25 mouse cellular contexts compared by ENCODE assay signal in genomic region chr11:57918447-57919059, GRCm38 (mm10).
DNase-seq lines count a peak whose midpoint lies in the region; ATAC-seq and TF ChIP-seq lines count a peak whose summit lies in the region.
"Had no signal": no experiment of that assay in that cellular context is flagged by ENCODE, and none has a peak within 500 bp of the region (broad histone marks: within the 10 kb centered on the region; RNA-seq: fewer than 3 reads in every experiment).

No protein-coding gene starts in this region.

- no peak for DNase-seq in heart, embryonic 10.5 days (ENCODE audit: low spot score)
- no peak for DNase-seq in heart, postnatal 14 days
- DNase-seq in R1 (ENCODE audit: low read depth, low spot score) = peak; percentile 78
- DNase-seq in cerebellum, postnatal 25 days = no peak
- DNase-seq in layer of hippocampus, adult 2 months (ENCODE audit: low spot score in 2 of 2) = no peak
- DNase-seq: adrenal gland, postnatal 10 days; cerebellum, adult 11 months; cerebellum, adult 9-10 months; kidney, adult 8-10 months; lung, postnatal 14 days; right cerebral cortex, postnatal 4 days; thymus, postnatal 4 days had no signal

- no peaks in the 10 kb centered on the region for H3K36me3 ChIP-seq in heart, embryonic 10.5 days
- H3K36me3 ChIP-seq in E14TG2a.4 (ENCODE audit: insufficient read depth, low read length) = no peaks in the 10 kb centered on the region
- H3K36me3 ChIP-seq in embryonic facial prominence, embryonic 13.5 days = no peaks in the 10 kb centered on the region
- H3K36me3 ChIP-seq: forebrain, embryonic 10.5 days; forebrain, embryonic 15.5 days; intestine, embryonic 15.5 days; limb, embryonic 12.5 days; liver, embryonic 15.5 days; midbrain, embryonic 10.5 days; midbrain, embryonic 15.5 days had no signal

- H3K4me3 ChIP-seq in heart, embryonic 10.5 days = no peak overlapping the region
- peak overlapping the region; percentile 21 for H3K4me3 ChIP-seq in E14TG2a.4 (replicated peaks; ENCODE audit: low read length)
- H3K4me3 ChIP-seq in embryonic facial prominence, embryonic 13.5 days = no peak overlapping the region
- no peak overlapping the region for H3K4me3 ChIP-seq in layer of hippocampus, adult 2 months
- H3K4me3 ChIP-seq: forebrain, embryonic 10.5 days; forebrain, embryonic 15.5 days; intestine, embryonic 15.5 days; left cerebral cortex, adult 2 months; limb, embryonic 12.5 days; liver, embryonic 15.5 days; midbrain, embryonic 10.5 days; midbrain, embryonic 15.5 days had no signal

- intact Hi-C loops in heart, postnatal 14 days (cut with DNase I) = no loop called here

- no peak overlapping the region for H3K9ac ChIP-seq in embryonic facial prominence, embryonic 13.5 days
- H3K9ac ChIP-seq: forebrain, embryonic 15.5 days; intestine, embryonic 15.5 days; limb, embryonic 12.5 days; liver, embryonic 15.5 days; lung, embryonic 14.5 days; midbrain, embryonic 15.5 days had no signal

- ATAC-seq in embryonic facial prominence, embryonic 13.5 days (ENCODE audit: insufficient number of reproducible peaks, insufficient read depth, low FRiP score, low TSS enrichment, low read depth) = peak; percentile 52; the same call in 1 of the 2 replicates
- ATAC-seq: forebrain, embryonic 15.5 days; hindbrain, postnatal 0 days; intestine, embryonic 15.5 days; midbrain, embryonic 15.5 days had no signal

- H3K27me3 ChIP-seq in heart, embryonic 10.5 days (ENCODE audit: insufficient read depth, poor library complexity, severe bottlenecking) = no peaks in the 10 kb centered on the region
- H3K27me3 ChIP-seq in E14TG2a.4 (ENCODE audit: insufficient read depth, low read length) = no peaks in the 10 kb centered on the region
- H3K27me3 ChIP-seq in embryonic facial prominence, embryonic 13.5 days = no peaks in the 10 kb centered on the region
- H3K27me3 ChIP-seq: forebrain, embryonic 15.5 days; intestine, embryonic 15.5 days; limb, embryonic 12.5 days; liver, embryonic 15.5 days; midbrain, embryonic 15.5 days had no signal

- H3K4me2 ChIP-seq in embryonic facial prominence, embryonic 13.5 days = peak overlapping the region; percentile 37
- H3K4me2 ChIP-seq: forebrain, embryonic 15.5 days; intestine, embryonic 15.5 days; limb, embryonic 12.5 days; liver, embryonic 15.5 days; lung, embryonic 14.5 days; midbrain, embryonic 15.5 days had no signal

- TF ChIP-seq CTCF in E14TG2a.4 (conservative IDR thresholded peaks at IDR 0.05; ENCODE audit: low read length) = no peak
- no peak for TF ChIP-seq CTCF in layer of hippocampus, adult 2 months (conservative IDR thresholded peaks at IDR 0.05)

- peaks cover 24% of the 10 kb centered on the region for H3K4me1 ChIP-seq in heart, embryonic 10.5 days
- H3K4me1 ChIP-seq in E14TG2a.4 (replicated peaks; ENCODE audit: low read depth, low read length) = peaks cover 36% of the 10 kb centered on the region
- H3K4me1 ChIP-seq in embryonic facial prominence, embryonic 13.5 days = peaks cover 21% of the 10 kb centered on the region
- H3K4me1 ChIP-seq: forebrain, embryonic 15.5 days; midbrain, embryonic 10.5 days; midbrain, embryonic 15.5 days had no signal

- H3K9me3 ChIP-seq in heart, embryonic 10.5 days = no peaks in the 10 kb centered on the region
- H3K9me3 ChIP-seq in E14TG2a.4 (ENCODE audit: low read length) = no peaks in the 10 kb centered on the region
- H3K9me3 ChIP-seq in embryonic facial prominence, embryonic 13.5 days = no peaks in the 10 kb centered on the region
- H3K9me3 ChIP-seq: forebrain, embryonic 10.5 days; forebrain, embryonic 15.5 days; intestine, embryonic 15.5 days; limb, embryonic 12.5 days; liver, embryonic 15.5 days; midbrain, embryonic 10.5 days; midbrain, embryonic 15.5 days had no signal

- 78% methylated on average over 18 of the region's 18 CpGs for WGBS in heart, embryonic 10.5 days
- 28% methylated on average over 18 of the region's 18 CpGs for WGBS in embryonic facial prominence, embryonic 13.5 days

- H3K27ac ChIP-seq in heart, embryonic 10.5 days = peak overlapping the region; percentile 29; the same call in 1 of the 2 replicates
- H3K27ac ChIP-seq in embryonic facial prominence, embryonic 13.5 days = peak overlapping the region; percentile 53; the same call in 1 of the 2 replicates
- H3K27ac ChIP-seq in layer of hippocampus, adult 2 months = no peak overlapping the region
- H3K27ac ChIP-seq: forebrain, embryonic 10.5 days; forebrain, embryonic 15.5 days; hindbrain, postnatal 0 days; intestine, embryonic 15.5 days; left cerebral cortex, adult 2 months; limb, embryonic 12.5 days; liver, embryonic 15.5 days; midbrain, embryonic 10.5 days; midbrain, embryonic 15.5 days; stomach, postnatal 0 days had no signal
